Mouse (Mus musculus): ENCODE measurements around the gene Samt2.
"Not testable (repeated sequence)": the region's sequence is repeated elsewhere in the genome, so short reads cannot be mapped to it uniquely, and the experiment has no call there.

The Samt2 gene

DNA sequence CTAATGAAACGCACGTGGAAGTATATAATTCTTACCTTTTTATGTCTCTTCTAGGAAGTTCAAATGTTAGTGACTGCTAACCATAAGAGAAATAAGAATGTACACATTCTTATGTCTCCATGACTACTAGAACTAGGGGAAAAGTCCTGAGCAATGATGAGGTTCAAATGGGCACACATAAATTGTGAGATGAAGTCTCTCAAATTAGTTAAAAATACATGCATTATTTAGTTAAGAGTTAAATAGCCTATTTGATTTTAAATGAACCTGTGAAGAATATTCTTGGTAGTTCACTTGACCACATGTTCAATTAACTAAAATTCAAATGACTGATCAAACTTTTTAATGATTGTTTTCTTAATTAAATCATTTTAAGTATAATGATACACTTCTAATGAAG, at the start of gene Samt2:
Gene Samt2 (minus strand): TSS at position 101 of the 400 bp plus-strand sequence.
- DNase-seq (ENCODE audit: low read depth in 1 of 2, low spot score in 2 of 2), result not testable (repeated sequence)

Measured in monocyte, adult 2 months (primary cell).